Mouse (Mus musculus): ENCODE data around the gene Ctr9.

The Ctr9 gene

GRCm38 (mm10) chr7:111029046-111029553, 349 bp downstream of the Ctr9 start:
- peak; percentile 12 for DNase-seq (ENCODE audit: low spot score)

DNA sequence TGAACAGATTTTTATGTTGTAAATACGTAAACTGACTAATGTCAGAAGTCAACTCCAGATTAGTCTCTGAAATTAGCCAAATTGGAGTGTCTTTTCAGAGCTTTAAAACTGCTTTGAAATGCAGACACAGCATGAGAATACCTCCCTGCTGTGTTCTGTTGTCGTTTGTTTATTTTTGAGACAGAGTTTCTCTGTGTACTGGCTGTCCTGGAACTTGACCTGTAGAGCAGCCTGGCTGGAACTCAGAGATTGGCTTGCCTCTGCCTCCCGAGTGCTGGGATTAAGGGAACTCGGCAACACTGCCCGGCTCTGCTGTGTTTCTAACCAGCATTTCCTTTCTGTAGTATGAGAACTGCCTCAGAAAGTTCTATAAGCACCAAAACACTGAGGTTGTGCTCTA, 20.2 kb downstream of the Ctr9 start:
- no peak for DNase-seq (ENCODE audit: low spot score)

GRCm38 (mm10) chr7:111049652-111050421, 21.1 kb downstream of the Ctr9 start:
- peak; percentile 49 for DNase-seq (ENCODE audit: low spot score)

- no peak for DNase-seq (ENCODE audit: low spot score)
Measured at GRCm38 (mm10) chr7:111055221-111055620, 26.5 kb downstream of the Ctr9 start.

GRCm38 (mm10) chr7:111055984-111056657, 27.4 kb downstream of the Ctr9 start:
- no peak for DNase-seq (ENCODE audit: low spot score)

DNA sequence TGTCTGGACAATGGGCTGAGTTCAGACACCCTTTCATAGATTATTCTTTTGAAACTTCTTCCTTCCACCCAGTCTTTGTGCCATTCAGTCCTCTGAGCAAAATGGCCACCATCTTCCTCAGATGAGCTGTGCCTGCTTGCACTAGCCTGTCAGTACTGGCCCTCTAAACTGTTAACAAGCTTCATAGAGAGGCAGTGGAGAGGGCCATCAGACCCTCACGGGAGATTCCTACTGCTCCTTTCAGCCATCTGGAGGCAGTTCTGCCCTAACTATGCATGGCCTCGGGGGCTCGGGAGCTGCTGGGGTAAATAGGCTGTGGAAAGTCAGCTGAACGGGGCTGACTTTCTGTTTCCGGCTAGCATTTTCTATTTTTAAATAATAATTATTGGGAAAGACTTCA, 30.8 kb downstream of the Ctr9 start:
- no peak for DNase-seq (ENCODE audit: low spot score)

GRCm38 (mm10) chr7:111062971-111063370, 34.2 kb downstream of the Ctr9 start:
- no peak for DNase-seq (ENCODE audit: low spot score)

- no peak for DNase-seq (ENCODE audit: low spot score)
Measured at GRCm38 (mm10) chr7:111068181-111068580, 39.4 kb downstream of the Ctr9 start.

DNA sequence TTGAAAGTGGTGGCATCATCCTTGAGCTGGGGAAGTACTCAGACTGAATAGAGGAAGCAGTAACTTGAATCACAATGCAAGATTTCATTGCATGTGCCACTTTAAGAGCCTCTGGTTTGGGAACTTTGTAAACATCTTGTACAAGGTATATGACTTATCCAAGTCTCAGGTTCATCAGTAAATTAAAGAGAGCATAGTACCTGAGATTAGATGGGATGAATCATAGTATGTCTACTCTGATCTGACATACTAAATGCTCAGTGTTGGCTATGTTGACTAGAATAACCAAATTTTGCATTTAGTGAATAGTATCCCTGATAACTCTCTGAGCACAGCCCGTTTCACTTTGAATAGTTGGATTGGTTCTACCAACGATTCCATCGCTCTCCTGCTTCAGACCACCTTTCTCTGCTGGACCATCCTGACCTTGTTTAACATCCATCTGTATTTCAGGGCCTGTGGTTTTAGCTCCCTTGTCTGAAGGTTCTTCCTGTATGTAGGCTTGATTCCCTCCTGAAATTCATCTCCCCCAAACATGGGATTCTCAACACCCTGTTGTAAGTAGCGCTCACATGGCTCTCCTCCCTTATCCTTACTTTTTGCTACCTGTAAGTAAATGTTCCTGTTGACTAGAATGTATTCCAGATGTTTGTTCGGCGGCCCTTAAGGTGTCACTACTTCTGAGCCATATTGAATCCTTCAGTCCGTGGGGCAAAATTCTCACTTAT, 40.9 kb downstream of the Ctr9 start:
- no peak for DNase-seq (ENCODE audit: low spot score)

- no peak for DNase-seq (ENCODE audit: low spot score)
Measured at GRCm38 (mm10) chr7:111070167-111070496, 41.4 kb downstream of the Ctr9 start.

GRCm38 (mm10) chr7:111072410-111072809, 43.7 kb downstream of the Ctr9 start:
- DNase-seq (ENCODE audit: low spot score), result no peak

- no peak for DNase-seq (ENCODE audit: low spot score)
Measured at GRCm38 (mm10) chr7:111075288-111075687, 46.5 kb downstream of the Ctr9 start.

DNA sequence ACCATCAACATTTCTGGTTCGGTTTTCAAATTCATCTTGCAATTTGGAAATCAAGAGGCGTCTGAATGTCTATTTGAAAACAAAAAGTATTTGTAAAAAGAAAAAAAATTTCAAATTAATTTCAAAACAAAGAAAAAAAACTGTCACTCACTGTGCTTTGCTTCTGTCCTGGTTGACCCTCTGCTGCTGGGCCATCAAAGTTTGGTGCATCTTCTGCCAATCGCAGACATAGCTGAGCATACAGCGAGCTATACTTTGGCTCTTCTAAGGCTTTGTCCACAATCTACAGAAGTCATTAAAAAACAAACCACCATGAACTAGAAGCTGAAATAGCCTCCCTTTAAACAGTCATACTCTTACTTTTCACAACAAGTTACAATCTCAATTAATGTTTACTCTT, 49.5 kb downstream of the Ctr9 start:
- no peak for DNase-seq (ENCODE audit: low spot score)

DNA sequence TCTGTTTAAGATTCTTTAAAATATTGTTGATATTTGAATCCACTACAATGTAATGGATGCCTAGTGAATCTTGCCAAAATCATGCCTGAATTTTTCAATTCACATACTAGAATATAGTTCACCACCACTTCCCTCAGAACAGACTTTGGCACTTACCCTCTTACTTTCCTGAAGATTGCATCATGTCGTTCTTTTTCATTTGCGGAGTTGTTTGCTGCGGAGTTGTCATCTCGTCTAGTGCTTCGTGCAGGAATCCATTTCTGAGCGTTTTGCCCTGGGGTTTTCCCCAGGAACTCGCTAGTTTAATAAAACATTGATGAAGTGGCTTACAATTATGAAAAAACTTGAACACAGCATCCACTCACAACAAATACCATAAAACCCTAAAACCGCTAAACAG, 51.3 kb downstream of the Ctr9 start:
- no peak for DNase-seq (ENCODE audit: low spot score)

- no peak for DNase-seq (ENCODE audit: low spot score)
Measured at GRCm38 (mm10) chr7:111080876-111081275, 52.1 kb downstream of the Ctr9 start.

DNA sequence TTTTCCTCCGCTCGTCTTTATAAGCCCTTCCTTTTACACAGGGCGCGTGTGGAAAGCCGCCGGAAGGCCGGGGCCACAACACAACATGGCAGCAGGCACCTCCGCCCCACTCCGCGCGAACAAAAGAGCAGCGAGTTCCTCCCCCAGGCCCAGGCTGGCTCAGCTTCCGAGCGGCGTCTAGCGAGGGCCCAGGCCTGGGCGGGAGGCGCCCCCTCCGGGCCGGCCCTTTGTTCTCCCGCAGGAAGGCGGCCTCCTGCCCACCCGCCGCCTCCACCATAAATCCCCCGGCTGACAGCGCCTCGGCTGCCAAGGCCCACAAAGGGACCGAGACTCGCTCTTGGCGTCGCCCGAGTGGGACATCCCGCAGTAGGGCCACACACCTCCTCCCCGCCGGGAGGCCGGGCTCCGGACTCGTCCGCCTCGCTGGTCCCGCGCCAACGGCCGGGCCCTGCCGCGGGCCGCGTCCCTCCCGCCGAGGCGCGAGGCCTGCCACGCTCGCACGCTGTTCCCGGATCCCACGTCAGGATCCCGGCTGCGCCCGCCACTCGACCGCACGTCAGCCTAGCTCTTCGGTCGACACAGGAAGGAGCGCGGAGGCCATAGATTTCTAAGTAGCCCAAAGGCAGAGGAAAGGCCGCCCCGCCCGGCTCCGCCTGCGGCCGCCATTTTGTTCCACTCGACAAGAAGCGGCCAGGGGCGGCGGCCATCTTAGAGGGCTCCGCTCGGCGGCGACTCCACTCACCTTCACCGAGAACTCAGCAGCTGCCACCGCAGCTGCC, 53.5 kb downstream of the Ctr9 start:
- DNase-seq (ENCODE audit: low spot score), result peak; percentile 83

- peak; percentile 99 for DNase-seq (ENCODE audit: low spot score)
Measured at GRCm38 (mm10) chr7:111082822-111083732, 54.3 kb downstream of the Ctr9 start, which contains the start of gene Eif4g2. Gene Eif4g2, minus strand, starts transcription at chr7:111083030.

GRCm38 (mm10) chr7:111083733-111084120, 55.0 kb downstream of the Ctr9 start:
- DNase-seq (ENCODE audit: low spot score), result no peak

DNA sequence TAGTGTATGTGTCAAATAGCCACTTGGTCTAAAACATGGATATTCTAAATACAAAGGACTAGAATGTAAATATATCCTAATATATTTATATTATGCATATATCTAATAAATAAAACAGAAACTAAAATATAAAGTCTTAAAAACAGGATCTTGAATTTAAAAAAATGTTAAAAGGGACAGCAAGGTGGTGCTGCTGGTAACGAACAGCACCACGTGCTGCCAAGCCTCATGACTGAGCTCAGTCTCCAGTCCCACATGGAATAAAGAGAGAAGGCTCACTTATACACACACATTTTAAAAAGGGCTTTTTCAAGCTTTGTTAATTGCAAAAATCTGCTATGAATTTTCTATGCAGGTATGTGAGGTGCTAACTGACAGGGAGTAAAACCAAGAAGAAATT, 55.7 kb downstream of the Ctr9 start:
- no peak for DNase-seq (ENCODE audit: low spot score)

DNA sequence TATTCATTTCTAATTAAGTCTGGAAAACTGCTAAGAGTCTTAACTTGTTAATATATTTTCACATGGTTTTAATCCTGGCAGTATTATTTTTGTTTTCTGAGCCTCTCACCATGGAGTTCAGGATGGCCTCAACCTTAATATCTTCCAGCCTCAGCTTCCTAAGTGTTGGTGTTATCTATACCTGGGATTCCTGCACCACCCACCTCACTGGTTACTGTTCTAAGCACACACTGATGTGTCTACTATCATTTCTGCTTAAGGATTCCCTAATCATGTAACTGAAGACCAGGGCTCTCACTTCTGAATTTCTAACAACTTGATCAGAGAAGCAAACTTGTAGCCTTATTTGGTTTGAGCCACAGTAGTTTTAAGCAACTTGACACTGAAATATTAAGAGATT, 56.4 kb downstream of the Ctr9 start:
- no peak for DNase-seq (ENCODE audit: low spot score)

GRCm38 (mm10) chr7:111095169-111095568, 66.4 kb downstream of the Ctr9 start:
- DNase-seq (ENCODE audit: low spot score), result peak; percentile 6

All from lung, postnatal 25 days (tissue).